Mouse (Mus musculus) layer of hippocampus, postnatal 25 days (tissue): ENCODE measurements at regions not wholly inside any gene's neighbourhood (a gene's known extent, or its start where the extent isn't known, plus 50 kb on each side); places are given as distances from the start of the nearest gene placed in this dataset.

Experiments
- DNase-seq, 2 experiments: peaks; one replicate each; pipeline ENCODE4 v3.0.0; 2022; ENCODE audit warnings: mixed read lengths in 2 of 2, low spot score in 1 of 2; ENCODE audit errors: extremely low spot score in 1 of 2

DNA sequence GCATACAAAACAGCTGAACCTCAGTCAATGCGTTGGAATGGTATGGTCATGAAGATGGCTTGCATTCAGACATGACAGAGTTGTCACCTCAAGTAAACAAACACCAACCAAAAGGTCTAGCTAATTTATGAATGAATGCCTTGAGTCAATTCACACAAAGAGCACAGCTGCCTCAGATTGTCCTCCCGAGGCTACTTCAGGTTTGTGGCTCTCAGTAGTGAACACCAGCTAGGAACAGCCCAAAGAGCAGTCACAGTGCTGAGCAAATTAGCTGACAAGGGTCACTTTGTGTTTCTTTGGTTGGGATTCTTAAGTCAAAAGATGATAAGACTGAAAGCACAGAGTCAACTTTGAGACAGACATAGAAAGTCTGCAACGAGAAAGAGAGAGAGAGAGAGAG, 68.7 kb upstream of the Peli2 start:
- DNase-seq: no peak

DNA sequence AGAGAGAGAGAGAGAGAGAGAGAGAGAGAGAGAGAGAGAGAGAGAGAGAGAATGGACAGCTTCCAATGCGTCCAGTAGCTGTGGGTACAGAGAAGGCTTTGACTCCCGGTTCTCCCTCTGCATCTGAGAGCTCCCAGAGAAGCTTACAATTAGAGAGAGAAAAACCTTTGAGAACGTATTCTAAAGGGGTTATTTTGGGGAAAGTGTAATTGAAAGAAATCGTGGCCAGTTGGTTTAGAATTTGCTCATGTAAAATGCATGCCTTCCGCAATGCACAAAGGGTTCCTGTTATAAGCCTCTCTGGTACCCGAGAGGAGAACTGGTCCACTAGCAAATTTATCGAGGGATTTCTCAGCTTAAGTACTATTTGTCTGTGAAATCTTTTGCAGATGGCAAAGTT, 68.2 kb upstream of the Peli2 start:
- DNase-seq: no peak

DNA sequence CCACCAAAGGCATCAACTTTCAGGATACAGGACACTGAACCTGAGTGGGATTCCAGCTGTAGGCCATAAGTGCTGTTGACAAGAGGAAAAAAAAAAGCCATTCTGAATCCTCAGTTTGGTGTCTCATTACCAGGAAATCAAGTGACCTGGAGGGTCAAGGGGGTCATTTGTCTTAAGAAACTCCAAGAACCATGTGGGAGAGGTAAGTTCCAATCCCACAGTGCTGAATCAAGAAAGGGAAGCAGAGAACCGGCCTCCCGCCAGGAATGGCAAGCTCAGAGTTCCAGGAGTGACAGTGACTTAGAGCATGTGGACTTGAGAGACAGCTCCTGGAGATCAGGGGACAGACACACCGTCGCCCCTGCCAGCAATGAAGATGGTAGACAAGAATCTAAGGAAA, 67.5 kb upstream of the Peli2 start:
- DNase-seq: no peak

DNA sequence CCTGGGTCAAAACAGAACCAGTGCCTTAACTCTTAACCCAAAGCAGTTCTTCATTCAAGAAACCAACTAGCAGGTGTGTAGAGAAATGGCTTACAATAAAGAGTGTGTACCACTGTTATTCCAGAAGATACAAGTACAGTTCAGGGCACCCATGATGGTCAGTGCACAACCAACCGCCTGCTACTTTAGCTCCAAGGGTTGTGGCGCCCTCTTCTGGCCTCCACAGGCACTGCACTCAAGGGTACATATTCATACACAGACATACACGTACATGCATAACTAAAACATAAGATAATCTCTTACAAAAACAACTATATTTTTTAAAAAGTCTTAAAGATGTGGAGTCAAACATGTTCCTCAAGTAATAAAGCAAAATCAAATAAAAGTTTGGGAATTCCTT, 65.9 kb upstream of the Peli2 start:
- no peak for DNase-seq

DNA sequence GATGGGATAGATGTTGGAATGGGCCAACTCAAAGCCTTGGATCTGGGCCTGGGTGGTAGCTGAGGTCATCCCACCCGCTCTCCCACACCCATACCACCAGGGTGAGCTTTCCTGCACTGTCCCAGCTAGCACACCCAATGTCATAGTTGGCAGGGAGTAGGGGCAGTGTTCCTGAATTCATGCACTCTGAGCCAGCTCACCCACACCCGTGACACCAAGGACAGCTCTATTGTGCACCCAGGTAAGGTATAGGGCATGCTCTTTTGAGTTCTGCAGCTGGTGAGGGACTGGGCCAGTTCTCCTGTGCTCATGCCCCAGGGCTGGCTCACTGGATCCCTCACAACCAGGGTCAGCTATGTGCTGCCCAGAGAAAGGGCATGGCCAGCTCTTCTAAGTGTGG, 64.8 kb upstream of the Peli2 start:
- DNase-seq: no peak

DNA sequence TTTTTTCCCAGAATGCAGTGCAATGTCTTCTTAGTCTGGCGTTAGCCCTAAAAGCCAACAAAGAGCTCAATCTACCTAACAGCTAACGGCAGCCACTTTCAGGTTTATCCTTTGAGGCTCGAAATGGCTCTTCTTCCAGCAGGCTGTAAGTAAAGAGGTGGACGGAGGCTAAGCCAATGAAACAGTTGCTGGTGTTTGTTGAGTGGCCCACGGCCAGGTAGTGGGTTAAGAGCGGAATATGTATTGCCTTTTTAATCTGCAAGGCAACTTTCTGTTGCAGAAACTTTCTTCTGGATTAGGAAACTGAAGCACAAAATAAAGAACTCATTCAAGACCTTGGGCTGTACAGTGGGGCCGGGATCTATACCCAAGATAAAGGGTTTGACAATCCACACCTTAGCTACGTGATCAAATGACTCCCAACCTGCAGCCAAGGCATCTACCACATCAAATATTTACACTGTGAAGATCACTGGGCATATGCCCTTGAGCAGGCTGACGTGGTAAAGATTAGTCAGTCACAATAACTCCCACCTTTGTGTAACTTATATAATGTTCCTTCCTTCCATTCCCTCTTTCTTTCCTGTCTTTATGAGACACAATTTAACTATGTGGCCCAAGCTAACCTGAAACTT, 62.3 kb upstream of the Peli2 start:
- no peak for DNase-seq

DNA sequence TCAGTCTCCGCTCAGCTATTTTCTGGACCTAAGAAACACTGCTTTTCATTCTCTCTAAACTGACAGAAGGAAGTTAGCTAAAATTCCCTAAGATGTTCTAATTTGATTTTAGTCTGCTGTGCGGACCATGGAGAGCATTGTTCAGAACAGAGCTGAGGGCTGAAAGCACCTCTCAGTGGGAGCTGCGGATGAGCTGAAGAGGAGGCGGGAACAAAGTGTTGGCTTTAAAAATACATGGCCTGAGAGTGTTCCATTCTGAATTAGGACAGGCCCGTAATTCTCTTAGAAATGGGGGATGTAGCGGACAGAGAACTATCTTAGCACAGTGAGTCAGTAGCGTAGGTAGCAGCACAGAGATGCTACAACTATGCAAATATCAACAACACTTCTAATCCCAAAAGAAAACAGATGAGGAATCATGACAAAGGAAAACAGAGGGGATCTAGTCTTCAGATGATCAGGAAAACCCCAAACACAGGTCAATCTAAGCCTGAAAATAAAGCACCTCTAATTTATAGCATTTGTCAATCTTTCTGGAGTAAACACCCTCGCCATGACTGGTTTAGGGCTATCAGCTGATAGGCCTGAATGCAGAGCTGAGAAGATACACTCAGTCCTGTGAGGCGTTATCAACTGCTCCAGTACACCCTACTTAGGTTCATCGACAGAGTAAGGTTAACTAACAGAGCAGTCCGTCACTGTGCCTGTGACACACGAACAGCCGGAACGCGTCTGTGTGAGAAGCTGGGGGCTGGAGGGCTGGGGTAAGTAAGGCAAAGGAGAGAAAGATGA, 60.8 kb upstream of the Peli2 start:
- no peak for DNase-seq

DNA sequence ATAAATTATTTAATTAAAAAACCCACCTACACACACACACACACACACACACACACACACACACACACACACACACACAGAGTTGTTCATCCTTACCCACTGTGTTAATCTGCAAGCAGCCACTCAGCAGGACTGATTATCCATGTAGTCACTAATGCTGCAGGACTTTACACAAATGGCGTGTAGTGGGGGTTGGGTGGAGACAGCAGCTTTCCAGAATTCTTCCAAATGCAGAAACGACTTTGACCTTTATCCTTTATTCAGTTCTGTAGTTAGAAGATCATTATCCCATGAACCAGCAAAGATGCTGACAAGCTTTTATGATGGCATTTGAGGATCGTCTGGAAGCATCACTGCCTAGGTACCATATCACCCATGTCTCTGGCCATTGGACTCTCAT, 52.0 kb upstream of the Peli2 start:
- no peak for DNase-seq
